Mouse (Mus musculus) MEL (cell line): ENCODE measurements around the gene Parp8.

Experiments
- BHLHE40 ChIP-seq: IDR thresholded peaks from 2 replicates; pipeline ENCODE4 v1.6.1; 2012; ENCODE audit warnings: low read depth, mild to moderate bottlenecking, inconsistent platforms, low read length, improper control_type of control experiment, borderline replicate concordance
- CHD1 ChIP-seq: IDR thresholded peaks from 2 replicates; pipeline ENCODE4 v1.6.1; 2012; ENCODE audit warnings: low read depth, mild to moderate bottlenecking, inconsistent platforms, low read length, improper control_type of control experiment
- CTCF ChIP-seq, 3 experiments: IDR thresholded peaks in 2 of 3; conservative IDR thresholded peaks in 1 of 3; 2 replicates each; pipeline ENCODE4 v1.5.1; 2011 to 2012; ENCODE audit warnings: low read length in 3 of 3, low read depth in 2 of 3, mild to moderate bottlenecking in 2 of 3, improper control_type of control experiment in 1 of 3, inconsistent platforms in 1 of 3, mixed read lengths in 1 of 3, moderate library complexity in 1 of 3; ENCODE audit not compliant: control insufficient read depth in 1 of 3, insufficient read depth in 1 of 3, poor library complexity in 1 of 3, severe bottlenecking in 1 of 3
- EP300 ChIP-seq, 2 experiments: IDR thresholded peaks; 2 replicates each; pipeline ENCODE4 v1.6.1; 2011; ENCODE audit warnings: improper control_type of control experiment in 2 of 2, low read length in 2 of 2, low read depth in 1 of 2, mild to moderate bottlenecking in 1 of 2
- GATA1 ChIP-seq: IDR thresholded peaks from 2 replicates; pipeline ENCODE4 v1.6.1; 2011; ENCODE audit warnings: low read depth, low read length, improper control_type of control experiment
- HCFC1 ChIP-seq: IDR thresholded peaks from 2 replicates; pipeline ENCODE4 v1.6.1; 2012; ENCODE audit warnings: low read depth, mild to moderate bottlenecking, inconsistent platforms, low read length, improper control_type of control experiment, moderate library complexity
- RCOR1 ChIP-seq: IDR thresholded peaks from 2 replicates; pipeline ENCODE4 v1.6.1; 2012; ENCODE audit warnings: low read depth, mild to moderate bottlenecking, inconsistent platforms, low read length, improper control_type of control experiment
- TCF12 ChIP-seq: IDR thresholded peaks from 2 replicates; pipeline ENCODE4 v1.6.1; 2014; ENCODE audit warnings: low read depth, mild to moderate bottlenecking, inconsistent platforms, low read length, improper control_type of control experiment, moderate library complexity
- USF1 ChIP-seq: IDR thresholded peaks from 2 replicates; pipeline ENCODE4 v1.6.1; 2014; ENCODE audit warnings: low read depth, mild to moderate bottlenecking, inconsistent platforms, low read length, improper control_type of control experiment, moderate library complexity

DNA sequence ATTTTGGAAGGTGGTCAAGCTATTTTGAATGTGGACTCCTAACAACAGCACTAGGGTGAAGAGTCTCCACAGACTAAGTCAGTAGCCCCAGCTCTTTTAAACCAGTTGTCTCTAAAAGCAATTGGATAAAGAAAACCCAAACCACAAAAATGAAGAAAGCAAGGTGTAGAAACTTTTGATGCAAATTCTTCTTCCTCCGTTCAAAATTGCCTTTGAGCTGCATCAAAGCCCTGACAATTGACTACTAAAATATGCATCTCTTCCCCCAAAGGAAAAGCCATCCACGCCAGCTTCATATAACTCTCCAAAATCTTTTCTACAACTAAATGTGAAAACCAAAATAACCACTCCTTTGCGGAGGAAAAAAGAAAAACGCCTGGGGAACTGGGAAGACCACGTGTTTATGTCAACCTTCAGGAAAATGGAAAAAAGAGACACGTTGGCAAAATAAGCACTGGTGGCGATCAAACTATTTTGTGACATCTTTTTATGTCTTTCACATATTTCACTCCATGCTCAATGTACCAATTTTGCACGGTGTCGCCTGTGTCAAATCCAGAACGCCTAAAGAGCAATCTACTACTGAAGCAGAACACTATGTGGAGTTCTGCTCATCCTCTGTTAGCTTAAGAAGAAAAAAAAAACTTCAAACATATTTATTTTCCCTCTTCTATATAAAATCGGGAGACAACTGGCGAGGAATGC is 1.8 kb downstream of the Parp8 start:
- TF ChIP-seq CHD1 (no peak), TCF12 (no peak), GATA1 (no peak), EP300 (IDR thresholded peaks at IDR 0.05; ENCODE audit: low read depth in 1 of 2, low read length in 2 of 2) (no peak), CTCF (IDR thresholded peaks at IDR 0.05 in 2 of 3, conservative IDR thresholded peaks at IDR 0.05 in 1 of 3; ENCODE audit: control insufficient read depth in 1 of 3, insufficient read depth in 1 of 3, low read depth in 2 of 3, low read length in 3 of 3, poor library complexity in 1 of 3, severe bottlenecking in 1 of 3) (no peak), HCFC1 (no peak), BHLHE40 (no peak), USF1 (no peak), RCOR1 (no peak)
